Mouse (Mus musculus) liver, adult 2 months (tissue): ENCODE measurements at regions not wholly inside any gene's neighbourhood (a gene's known extent, or its start where the extent isn't known, plus 50 kb on each side); places are given as distances from the start of the nearest gene placed in this dataset.

ENCODE experiments used
- CTCF ChIP-seq: fragments of 200-500 bp; IDR thresholded peaks from 2 replicates; pipeline ENCODE4 v1.5.1; 2011; ENCODE audit warnings: low read depth, low read length, control low read depth
- POLR2A ChIP-seq: fragments of 200-500 bp; IDR thresholded peaks from 2 replicates; pipeline ENCODE4 v1.6.1; 2011; ENCODE audit warnings: low read length, control low read depth; ENCODE audit not compliant: insufficient read depth; ENCODE audit errors: extremely low read depth

DNA sequence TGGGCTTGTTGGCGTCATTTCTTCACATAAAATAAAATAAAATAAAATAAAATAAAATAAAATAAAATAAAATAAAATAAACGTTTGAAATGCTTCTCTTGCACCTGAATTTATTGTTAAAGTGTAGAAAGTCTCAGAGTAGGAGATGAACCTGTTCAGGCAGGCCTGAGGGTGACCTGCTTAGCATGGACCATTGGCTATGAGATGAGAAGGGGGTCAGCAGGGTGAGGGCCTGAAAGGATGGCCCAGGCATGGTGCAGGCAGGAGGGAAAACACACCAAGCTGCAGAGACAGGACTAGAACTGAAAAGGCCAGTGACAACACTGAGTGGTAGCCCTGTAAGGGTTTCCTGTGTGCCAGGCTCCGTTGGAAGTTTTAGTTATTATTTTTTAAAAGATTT, 67.3 kb downstream of the Gpr6 start:
- TF ChIP-seq POLR2A (no peak), CTCF (no peak)
